Mouse (Mus musculus): ENCODE measurements around the gene Klhl26. TPM values are rescaled to one million over a fixed set of nuclear protein-coding genes. Genes with fewer than 3 reads are reported as not detected.

Gene Klhl26
- total RNA-seq, 1 experiment from 2014 or later, result 5.9 TPM

- ATAC-seq (replicated peaks; ENCODE audit: low read depth, poor library complexity, severe bottlenecking), result peak; percentile 68
These were observed 61.0 kb downstream of the Klhl26 start for GRCm38 (mm10) chr8:70415540-70416451.

GRCm38 (mm10) chr8:70414310-70414946, 62.3 kb downstream of the Klhl26 start:
- no peak for ATAC-seq (replicated peaks; ENCODE audit: low read depth, poor library complexity, severe bottlenecking)

- no peak for ATAC-seq (replicated peaks; ENCODE audit: low read depth, poor library complexity, severe bottlenecking)
These were observed 66.5 kb downstream of the Klhl26 start for GRCm38 (mm10) chr8:70410281-70410680.

- ATAC-seq (replicated peaks; ENCODE audit: low read depth, poor library complexity, severe bottlenecking), result no peak
These were observed 67.3 kb downstream of the Klhl26 start for GRCm38 (mm10) chr8:70409455-70409871.

- ATAC-seq (replicated peaks; ENCODE audit: low read depth, poor library complexity, severe bottlenecking), result no peak
These were observed 67.7 kb downstream of the Klhl26 start for GRCm38 (mm10) chr8:70409019-70409418.

- no peak for ATAC-seq (replicated peaks; ENCODE audit: low read depth, poor library complexity, severe bottlenecking)
These were observed 68.5 kb downstream of the Klhl26 start for GRCm38 (mm10) chr8:70408301-70408700.

- no peak for ATAC-seq (replicated peaks; ENCODE audit: low read depth, poor library complexity, severe bottlenecking)
These were observed 70.2 kb downstream of the Klhl26 start for GRCm38 (mm10) chr8:70406427-70407069.

- ATAC-seq (replicated peaks; ENCODE audit: low read depth, poor library complexity, severe bottlenecking), result no peak
These were observed 71.6 kb downstream of the Klhl26 start for GRCm38 (mm10) chr8:70405189-70405588.

GRCm38 (mm10) chr8:70404212-70404611, 72.6 kb downstream of the Klhl26 start:
- ATAC-seq (replicated peaks; ENCODE audit: low read depth, poor library complexity, severe bottlenecking), result no peak

Other genes starting within 250 kb of the Klhl26 start
- gene Sugp2, start 242.7 kb downstream of the Klhl26 start, total RNA-seq (2017), result 42.8 and 55.3 TPM in 2 replicates
- gene Armc6, start 242.5 kb downstream of the Klhl26 start, total RNA-seq (2017), result 9.6 and 12.4 TPM in 2 replicates
- 11.8 and 12.0 TPM in 2 replicates for gene Homer3, start 194.1 kb downstream of the Klhl26 start, total RNA-seq (2017)
- gene Ddx49, start 174.5 kb downstream of the Klhl26 start, total RNA-seq (2017), result 162 and 168 TPM in 2 replicates
- gene Cope, start 174.4 kb downstream of the Klhl26 start, total RNA-seq (2017), result 72.8 and 104 TPM in 2 replicates
- gene Cers1, start 161.2 kb downstream of the Klhl26 start, total RNA-seq (2017), result not detected in 2 replicates
- gene Gdf1, start 147.2 kb downstream of the Klhl26 start, total RNA-seq (2017), result not detected in 2 replicates
- gene Upf1, start 123.7 kb downstream of the Klhl26 start, total RNA-seq (2017), result 31.9 and 36.7 TPM in 2 replicates
- gene Comp, start 103.4 kb downstream of the Klhl26 start, total RNA-seq (2017), result 0.27 TPM in 1 of 2 replicates, not detected in the other
- 1.1 and 8.9 TPM in 2 replicates for gene Crtc1, start 37.4 kb downstream of the Klhl26 start, total RNA-seq (2017)
- gene Tmem59l, start 10.4 kb upstream of the Klhl26 start, total RNA-seq (2017), result not detected in 2 replicates
- not detected in 2 replicates for gene Crlf1, start 16.2 kb upstream of the Klhl26 start, total RNA-seq (2017)
- gene Rex1bd, start 29.8 kb upstream of the Klhl26 start, total RNA-seq (2017), result 50.1 and 56.4 TPM in 2 replicates
- gene Uba52, start 33.8 kb upstream of the Klhl26 start, total RNA-seq (2017), result 3,128 and 4,626 TPM in 2 replicates
- 95.9 and 128 TPM in 2 replicates for gene Fkbp8, start 50.8 kb upstream of the Klhl26 start, total RNA-seq (2017)
- 70.8 and 71.1 TPM in 2 replicates for gene Kxd1, start 51.0 kb upstream of the Klhl26 start, total RNA-seq (2017)
- gene Ell, start 62.5 kb upstream of the Klhl26 start, total RNA-seq (2017), result 8.1 and 10.5 TPM in 2 replicates
- 35.0 and 43.9 TPM in 2 replicates for gene Isyna1, start 117.4 kb upstream of the Klhl26 start, total RNA-seq (2017)
- gene Ssbp4, start 131.9 kb upstream of the Klhl26 start, total RNA-seq (2017), result 43.8 and 58.4 TPM in 2 replicates
- 1.6 and 2.6 TPM in 2 replicates for gene Lrrc25, start 139.2 kb upstream of the Klhl26 start, total RNA-seq (2017)
- 0.29 TPM in 1 of 2 replicates, not detected in the other for gene Gdf15, start 155.5 kb upstream of the Klhl26 start, total RNA-seq (2017)
- 3.2 and 3.6 TPM in 2 replicates for gene Pgpep1, start 183.4 kb upstream of the Klhl26 start, total RNA-seq (2017)
- 129 and 163 TPM in 2 replicates for gene Lsm4, start 196.3 kb upstream of the Klhl26 start, total RNA-seq (2017)
- gene Jund, start 222.0 kb upstream of the Klhl26 start, total RNA-seq (2017), result 54.4 and 58.2 TPM in 2 replicates
- gene Iqcn, start 226.5 kb upstream of the Klhl26 start, total RNA-seq (2017), result 0.05 TPM in 1 of 2 replicates, not detected in the other
- gene Gm3336, start 241.6 kb upstream of the Klhl26 start, total RNA-seq (2017), result not detected in 2 replicates
- gene Pde4c, start 246.8 kb upstream of the Klhl26 start, total RNA-seq (2017), result 0.09 TPM in 1 of 2 replicates, not detected in the other

Measured in common myeloid progenitor, adult 5-6 weeks (primary cell).